Mouse (Mus musculus): Measurements from ENCODE around the gene Cyba.

Cyba gene

GRCm38 (mm10) chr8:122459990-122460389 lies 27.3 kb upstream of the Cyba start:
- no peak for TF ChIP-seq NANOG (IDR thresholded peaks at IDR 0.05; ENCODE audit: borderline replicate concordance, low read length)
- TF ChIP-seq POU5F1 (IDR thresholded peaks at IDR 0.05; ENCODE audit: borderline replicate concordance, low read length) = no peak
- peaks cover 28% of the 10 kb centered on the region for H3K36me3 ChIP-seq (ENCODE audit: insufficient read depth, low read length)
- H3K4me1 ChIP-seq (replicated peaks; ENCODE audit: low read depth, low read length) = peaks cover 71% of the 10 kb centered on the region
- no peaks in the 10 kb centered on the region for H3K9me3 ChIP-seq (ENCODE audit: low read length)
- H3K4me3 ChIP-seq (replicated peaks; ENCODE audit: low read length) = peak overlapping the region; percentile 82
- peaks cover 56% of the 10 kb centered on the region for H3K27me3 ChIP-seq (ENCODE audit: insufficient read depth, low read length)

GRCm38 (mm10) chr8:122459218-122459900 lies 26.6 kb upstream of the Cyba start:
- TF ChIP-seq CTCF (conservative IDR thresholded peaks at IDR 0.05; ENCODE audit: low read length) (peak; percentile 69), NANOG (IDR thresholded peaks at IDR 0.05; ENCODE audit: borderline replicate concordance, low read length) (no peak)
- Histone ChIP-seq H3K27me3 (ENCODE audit: insufficient read depth, low read length) (peaks cover 56% of the 10 kb centered on the region), H3K9me3 (ENCODE audit: low read length) (no peaks in the 10 kb centered on the region), H3K4me1 (replicated peaks; ENCODE audit: low read depth, low read length) (peaks cover 70% of the 10 kb centered on the region), H3K4me3 (replicated peaks; ENCODE audit: low read length) (peak overlapping the region; percentile 82), H3K36me3 (ENCODE audit: insufficient read depth, low read length) (peaks cover 32% of the 10 kb centered on the region)

- H3K9me3 ChIP-seq (ENCODE audit: low read length) = no peaks in the 10 kb centered on the region
- TF ChIP-seq CTCF (conservative IDR thresholded peaks at IDR 0.05; ENCODE audit: low read length) (no peak), POU5F1 (IDR thresholded peaks at IDR 0.05; ENCODE audit: borderline replicate concordance, low read length) (no peak), NANOG (IDR thresholded peaks at IDR 0.05; ENCODE audit: borderline replicate concordance, low read length) (no peak)
- H3K4me1 ChIP-seq (replicated peaks; ENCODE audit: low read depth, low read length) = peaks cover 62% of the 10 kb centered on the region
- peaks cover 37% of the 10 kb centered on the region for H3K36me3 ChIP-seq (ENCODE audit: insufficient read depth, low read length)
- H3K4me3 ChIP-seq (replicated peaks; ENCODE audit: low read length) = no peak overlapping the region
- peaks cover 36% of the 10 kb centered on the region for H3K27me3 ChIP-seq (ENCODE audit: insufficient read depth, low read length)
These were observed 24.4 kb upstream of the Cyba start for GRCm38 (mm10) chr8:122457171-122457570.

- peaks cover 46% of the 10 kb centered on the region for H3K4me1 ChIP-seq (replicated peaks; ENCODE audit: low read depth, low read length)
- H3K27me3 ChIP-seq (ENCODE audit: insufficient read depth, low read length) = peaks cover 11% of the 10 kb centered on the region
- H3K9me3 ChIP-seq (ENCODE audit: low read length) = no peaks in the 10 kb centered on the region
- H3K36me3 ChIP-seq (ENCODE audit: insufficient read depth, low read length) = peaks cover 37% of the 10 kb centered on the region
- no peak overlapping the region for H3K4me3 ChIP-seq (replicated peaks; ENCODE audit: low read length)
- TF ChIP-seq POU5F1 (IDR thresholded peaks at IDR 0.05; ENCODE audit: borderline replicate concordance, low read length) = no peak
- TF ChIP-seq CTCF (conservative IDR thresholded peaks at IDR 0.05; ENCODE audit: low read length) = no peak
- no peak for TF ChIP-seq NANOG (IDR thresholded peaks at IDR 0.05; ENCODE audit: borderline replicate concordance, low read length)
These were observed 21.7 kb upstream of the Cyba start for GRCm38 (mm10) chr8:122454409-122454808.

- no peak overlapping the region for H3K4me3 ChIP-seq (replicated peaks; ENCODE audit: low read length)
- H3K36me3 ChIP-seq (ENCODE audit: insufficient read depth, low read length) = peaks cover 33% of the 10 kb centered on the region
- H3K4me1 ChIP-seq (replicated peaks; ENCODE audit: low read depth, low read length) = peaks cover 32% of the 10 kb centered on the region
- H3K27me3 ChIP-seq (ENCODE audit: insufficient read depth, low read length) = peaks cover 12% of the 10 kb centered on the region; the same call in 1 of the 2 replicates
- TF ChIP-seq CTCF (conservative IDR thresholded peaks at IDR 0.05; ENCODE audit: low read length) = no peak
- TF ChIP-seq NANOG (IDR thresholded peaks at IDR 0.05; ENCODE audit: borderline replicate concordance, low read length) = no peak
- TF ChIP-seq POU5F1 (IDR thresholded peaks at IDR 0.05; ENCODE audit: borderline replicate concordance, low read length) = no peak
- no peaks in the 10 kb centered on the region for H3K9me3 ChIP-seq (ENCODE audit: low read length)
These were observed 19.4 kb upstream of the Cyba start for GRCm38 (mm10) chr8:122452154-122452553.

- peaks cover 9% of the 10 kb centered on the region; the same call in 1 of the 2 replicates for H3K27me3 ChIP-seq (ENCODE audit: insufficient read depth, low read length)
- H3K4me3 ChIP-seq (replicated peaks; ENCODE audit: low read length) = no peak overlapping the region
- TF ChIP-seq NANOG (IDR thresholded peaks at IDR 0.05; ENCODE audit: borderline replicate concordance, low read length) (no peak), POU5F1 (IDR thresholded peaks at IDR 0.05; ENCODE audit: borderline replicate concordance, low read length) (no peak), CTCF (conservative IDR thresholded peaks at IDR 0.05; ENCODE audit: low read length) (no peak)
These were observed 18.5 kb upstream of the Cyba start for GRCm38 (mm10) chr8:122451161-122451703.

GRCm38 (mm10) chr8:122445203-122445602 lies 12.5 kb upstream of the Cyba start:
- Histone ChIP-seq H3K4me1 (replicated peaks; ENCODE audit: low read depth, low read length) (peaks cover 43% of the 10 kb centered on the region), H3K36me3 (ENCODE audit: insufficient read depth, low read length) (peaks cover 8% of the 10 kb centered on the region), H3K27me3 (ENCODE audit: insufficient read depth, low read length) (peaks cover 9% of the 10 kb centered on the region; the same call in 1 of the 2 replicates), H3K4me3 (replicated peaks; ENCODE audit: low read length) (no peak overlapping the region), H3K9me3 (ENCODE audit: low read length) (no peaks in the 10 kb centered on the region)
- TF ChIP-seq POU5F1 (IDR thresholded peaks at IDR 0.05; ENCODE audit: borderline replicate concordance, low read length) (no peak), CTCF (conservative IDR thresholded peaks at IDR 0.05; ENCODE audit: low read length) (no peak), NANOG (IDR thresholded peaks at IDR 0.05; ENCODE audit: borderline replicate concordance, low read length) (no peak)

More at GRCm38 (mm10) chr8:122451161-122451703, 18.5 kb upstream of the Cyba start:
- peaks cover 24% of the 10 kb centered on the region for H3K36me3 ChIP-seq (ENCODE audit: insufficient read depth, low read length)
- no peaks in the 10 kb centered on the region for H3K9me3 ChIP-seq (ENCODE audit: low read length)
- H3K4me1 ChIP-seq (replicated peaks; ENCODE audit: low read depth, low read length) = peaks cover 32% of the 10 kb centered on the region

- Histone ChIP-seq H3K4me1 (replicated peaks; ENCODE audit: low read depth, low read length) (peaks cover 53% of the 10 kb centered on the region), H3K27me3 (ENCODE audit: insufficient read depth, low read length) (peaks cover 9% of the 10 kb centered on the region; the same call in 1 of the 2 replicates), H3K36me3 (ENCODE audit: insufficient read depth, low read length) (peaks cover 18% of the 10 kb centered on the region), H3K4me3 (replicated peaks; ENCODE audit: low read length) (peak overlapping the region; percentile 99), H3K9me3 (ENCODE audit: low read length) (no peaks in the 10 kb centered on the region)
- TF ChIP-seq CTCF (conservative IDR thresholded peaks at IDR 0.05; ENCODE audit: low read length) = no peak
- peak; percentile 8; the same call in 1 of the 2 replicates for TF ChIP-seq NANOG (IDR thresholded peaks at IDR 0.05; ENCODE audit: borderline replicate concordance, low read length)
These were observed 11.5 kb upstream of the Cyba start for GRCm38 (mm10) chr8:122444058-122444748.
